Comparison of ENCODE assay signal across 11 mouse cellular contexts in the genomic region with DNA sequence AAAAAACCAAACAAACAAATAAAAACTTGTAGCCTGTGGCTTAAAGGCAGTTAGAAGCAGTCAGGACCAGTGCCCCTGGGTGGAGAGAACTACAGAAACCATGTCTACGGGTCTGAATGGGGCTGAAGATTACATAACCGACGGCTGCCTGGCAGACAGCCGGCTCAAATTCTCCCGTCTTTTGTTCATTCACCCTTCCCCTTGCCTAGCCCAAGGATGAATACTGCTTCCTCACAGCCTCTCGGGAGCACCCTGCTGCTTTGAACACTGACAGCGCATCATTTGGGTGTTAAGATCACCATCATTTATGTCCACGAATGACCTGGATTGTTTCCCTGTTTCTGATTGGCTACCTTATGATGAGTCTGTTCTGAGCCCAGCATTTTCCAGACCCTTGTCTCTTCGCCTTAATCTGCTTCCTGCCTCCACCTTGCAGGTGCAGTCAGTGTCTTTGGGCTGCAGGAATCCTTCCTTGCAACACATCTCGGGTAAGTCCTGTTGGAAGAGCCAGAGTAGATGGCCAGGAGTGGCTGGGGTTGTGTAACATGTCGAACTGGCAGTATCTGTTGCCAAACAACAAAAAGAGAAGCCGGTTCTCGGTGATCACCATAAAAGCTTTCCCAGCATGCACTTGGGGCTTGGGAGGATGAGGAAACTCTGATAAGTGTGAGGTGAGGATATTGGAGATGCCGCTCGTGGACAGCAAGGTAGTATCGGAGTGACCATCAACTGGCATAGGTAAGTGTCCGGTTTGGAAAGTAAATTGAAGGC. TPM values are rescaled to one million over a fixed set of nuclear protein-coding genes. Genes with fewer than 3 reads are reported as not detected.
DNase-seq lines count a peak whose midpoint lies in the region; ATAC-seq and TF ChIP-seq lines count a peak whose summit lies in the region.
"Had no signal": no experiment of that assay in that cellular context is flagged by ENCODE, and none has a peak within 500 bp of the region (broad histone marks: within the 10 kb centered on the region; RNA-seq: fewer than 3 reads in every experiment).

A gene (plus strand): TSS at position 641 of the 771 bp plus-strand sequence.

- H3K4me3 ChIP-seq in olfactory bulb, adult 2 months (ENCODE audit: insufficient read depth, low read depth, low read length): peak within 1 kb of the TSS; percentile 12; the same call in 1 of the 2 replicates
- H3K4me3 ChIP-seq: limb, embryonic 13.5 days had no signal

- peak; percentile 10 for DNase-seq in gastrocnemius, adult 18-20 months (ENCODE audit: low spot score)
- DNase-seq in gastrocnemius, postnatal 14 days: no peak
- peak; percentile 37 for DNase-seq in right cerebral cortex, adult 18-20 months
- DNase-seq in right cerebral cortex, postnatal 25 days: no peak
- peak; percentile 58 for DNase-seq in gonadal fat pad, adult 2 months (ENCODE audit: low read depth)
- no peak for DNase-seq in urinary bladder, postnatal 10 days (ENCODE audit: low spot score)
- DNase-seq: heart, postnatal 4 days had no signal

- intact Hi-C loops in gastrocnemius, postnatal 14 days (cut with DNase I; ENCODE audit: low total_unique reads): loop anchor here (5.0 kb wide), 1 partner anchor 40 kb away; no protein-coding TSS in a partner anchor

- H3K4me1 ChIP-seq in olfactory bulb, adult 2 months (ENCODE audit: control insufficient read depth, insufficient read depth, low read length): peaks cover 6% of the 10 kb centered on the region

- TF ChIP-seq POLR2A in olfactory bulb, adult 2 months (IDR thresholded peaks at IDR 0.05; ENCODE audit: insufficient read depth, low read depth, low read length): no peak

- peak within 1 kb of the TSS; percentile 50; the same call in 1 of the 2 replicates for H3K27ac ChIP-seq in olfactory bulb, adult 2 months (ENCODE audit: insufficient read depth, low read depth, low read length)
- H3K27ac ChIP-seq: limb, embryonic 13.5 days had no signal

- WGBS in olfactory bulb, adult 2 months: 43% methylated on average over 17 of the region's 17 CpGs

- ATAC-seq in inflammation-experienced regulatory T-cells, adult 6 months: no peak
- ATAC-seq: forebrain, embryonic 16.5 days had no signal

- no peak for TF ChIP-seq CTCF in olfactory bulb, adult 2 months (IDR thresholded peaks at IDR 0.05; ENCODE audit: insufficient read depth, low read depth, low read length)

RNA-seq across cellular contexts. Expression of the gene that starts here (rescaled TPM):
- total RNA-seq in gastrocnemius, adult 18-20 months (2021): under 1 TPM; 0.84 to 0.95 TPM
- under 1 TPM; 0.45 to 0.86 TPM for total RNA-seq in gastrocnemius, postnatal 14 days (2021)
- 16.1 and 16.9 TPM in 2 replicates for polyA plus RNA-seq in gonadal fat pad, adult 2 months (2012; rRNA removed)
- polyA plus RNA-seq in olfactory bulb, adult 2 months (2012; ENCODE audit: insufficient read depth, insufficient read length, low replicate concordance, missing spikeins): not detected in 2 replicates
- 1 to 10 TPM; 1.0 to 3.3 (median 1.9) TPM for polyA plus RNA-seq in inflammation-experienced regulatory T-cells, adult 6 months (2017; shearing (Covaris generic))

Comparison
In these comparisons a context has a peak if more than half of its experiments do, and no peak if none do; other contexts are left out.
1. DNase-seq: peak in right cerebral cortex, adult 18-20 months (single experiment) and gonadal fat pad, adult 2 months (single experiment); none in gastrocnemius, postnatal 14 days (single experiment), right cerebral cortex, postnatal 25 days (single experiment) and urinary bladder, postnatal 10 days (single experiment).
2. Peak in DNase-seq in gastrocnemius, adult 18-20 months; RNA of the gene not detected or under 1 TPM.